Mouse (Mus musculus) lung, postnatal 0 days (tissue): ENCODE data around the gene Trim13. TPM values are rescaled to one million over a fixed set of nuclear protein-coding genes. Genes with fewer than 3 reads are reported as not detected.

Experiments used
- ATAC-seq: fragments of 200-750 bp; cut with Nextera tagmentation; 2 replicates; pipeline ENCODE4 v1.8.0; 2017; ENCODE audit warnings: moderate library complexity
- DNase-seq: peaks from one replicate; pipeline ENCODE4 v3.0.0-alpha.2; 2016; ENCODE audit warnings: low spot score
- H3K27ac ChIP-seq: fragments of 300-500 bp; sonication (generic); 2 replicates; pipeline ENCODE4 v1.5.1; 2014; ENCODE audit warnings: antibody characterized with exemption, mild to moderate bottlenecking, low read length, mixed read lengths
- H3K27me3 ChIP-seq: fragments of 300-500 bp; sonication (generic); replicated peaks from 2 replicates; pipeline ENCODE4 v1.6.1; 2014; ENCODE audit warnings: low read length, mixed read lengths; ENCODE audit not compliant: insufficient read depth
- H3K36me3 ChIP-seq: fragments of 300-500 bp; sonication (generic); 2 replicates; pipeline ENCODE4 v1.6.1; 2014; ENCODE audit warnings: low read length, mixed read lengths; ENCODE audit not compliant: insufficient read depth
- H3K4me1 ChIP-seq: fragments of 300-500 bp; sonication (generic); 2 replicates; pipeline ENCODE4 v1.6.1; 2014; ENCODE audit warnings: antibody characterized with exemption, low read depth, low read length, mixed read lengths; ENCODE audit not compliant: insufficient read depth
- H3K4me2 ChIP-seq: fragments of 300-500 bp; sonication (generic); replicated peaks from 2 replicates; pipeline ENCODE4 v1.6.1; 2014; ENCODE audit warnings: low read depth, mild to moderate bottlenecking, low read length, moderate library complexity, mixed read lengths
- H3K4me3 ChIP-seq: fragments of 300-500 bp; sonication (generic); 2 replicates; pipeline ENCODE4 v1.5.1; 2014; ENCODE audit warnings: low read depth, low read length
- H3K9ac ChIP-seq: fragments of 300-500 bp; sonication (generic); replicated peaks from 2 replicates; pipeline ENCODE4 v1.6.1; 2014; ENCODE audit warnings: low read depth, mild to moderate bottlenecking
- H3K9me3 ChIP-seq: fragments of 300-500 bp; sonication (generic); 2 replicates; pipeline ENCODE4 v1.6.1; 2016; ENCODE audit warnings: low read length, mixed read lengths
- CTCF ChIP-seq: IDR thresholded peaks from 2 replicates; pipeline ENCODE4 v1.5.1; 2016; ENCODE audit warnings: antibody characterized with exemption, mild to moderate bottlenecking
- EP300 ChIP-seq: IDR thresholded peaks from 2 replicates; pipeline ENCODE4 v1.6.1; 2016; ENCODE audit warnings: antibody characterized with exemption, mild to moderate bottlenecking, control low read depth
- WGBS: fragments of 180-500 bp; shearing (Covaris S2); extraction: QIAGEN DNeasy Blood & Tissue Kit; methylation state at CpG from one replicate; pipeline ENCODE4 v1.1.7; 2014; 5-methylcytosine and 5-hydroxymethylcytosine counted together
- polyA plus RNA-seq: library from polyadenylated mRNA; unstranded; fragments of >200 nt; fragmentation: Nextera tagmentation; extraction: Ambion mirVana; gene quantifications from 2 replicates; pipeline ENCODE4 v1.2.1, GENCODE M21; 2015

Gene Trim13
- polyA plus RNA-seq, 1 experiment from 2014 or later, result 23.4 TPM

GRCm38 (mm10) chr14:61569344-61569743 is 28.7 kb upstream of the Trim13 start:
- Histone ChIP-seq H3K9me3 (no peaks in the 10 kb centered on the region), H3K27me3 (no peaks in the 10 kb centered on the region), H3K36me3 (no peaks in the 10 kb centered on the region), H3K4me2 (no peak overlapping the region), H3K9ac (no peak overlapping the region), H3K27ac (no peak overlapping the region), H3K4me3 (no peak overlapping the region), H3K4me1 (no peaks in the 10 kb centered on the region; the same call in 1 of the 2 replicates)
- TF ChIP-seq EP300 (no peak), CTCF (no peak)
- DNase-seq (no peak), ATAC-seq (no peak)
- WGBS, result 40% methylated on average over 2 of the region's 2 CpGs

GRCm38 (mm10) chr14:61571366-61571765 is 26.7 kb upstream of the Trim13 start:
- Histone ChIP-seq H3K4me3 (no peak overlapping the region), H3K27me3 (no peaks in the 10 kb centered on the region), H3K36me3 (no peaks in the 10 kb centered on the region), H3K9me3 (no peaks in the 10 kb centered on the region), H3K4me2 (no peak overlapping the region; the same call in 1 of the 2 replicates), H3K4me1 (no peaks in the 10 kb centered on the region; the same call in 1 of the 2 replicates), H3K9ac (no peak overlapping the region), H3K27ac (no peak overlapping the region)
- DNase-seq, result peak; percentile 89
- no peak for TF ChIP-seq EP300
- peak; percentile 94 for TF ChIP-seq CTCF
- no peak; the same call in 1 of the 2 replicates for ATAC-seq
- WGBS, result 7% methylated on average over 4 of the region's 4 CpGs

- Histone ChIP-seq H3K27me3 (no peaks in the 10 kb centered on the region), H3K4me2 (no peak overlapping the region), H3K4me1 (no peaks in the 10 kb centered on the region; the same call in 1 of the 2 replicates), H3K4me3 (no peak overlapping the region), H3K27ac (no peak overlapping the region), H3K9me3 (no peaks in the 10 kb centered on the region), H3K36me3 (no peaks in the 10 kb centered on the region), H3K9ac (no peak overlapping the region)
- DNase-seq, result no peak
- no peak for ATAC-seq
- TF ChIP-seq EP300 (no peak), CTCF (no peak)
- 81% methylated on average over 2 of the region's 2 CpGs for WGBS
Observed at GRCm38 (mm10) chr14:61572131-61572530, 25.9 kb upstream of the Trim13 start.

GRCm38 (mm10) chr14:61575066-61575465 is 23.0 kb upstream of the Trim13 start:
- no peaks in the 10 kb centered on the region for H3K36me3 ChIP-seq
- H3K27ac ChIP-seq, result no peak overlapping the region
- WGBS, result 87% methylated on average over 10 of the region's 10 CpGs
- H3K27me3 ChIP-seq, result no peaks in the 10 kb centered on the region
- ATAC-seq (no peak), DNase-seq (no peak)
- H3K9me3 ChIP-seq, result no peaks in the 10 kb centered on the region
- no peak overlapping the region for H3K4me3 ChIP-seq
- H3K9ac ChIP-seq, result no peak overlapping the region
- no peak overlapping the region for H3K4me2 ChIP-seq
- TF ChIP-seq EP300, result no peak
- TF ChIP-seq CTCF, result no peak
- H3K4me1 ChIP-seq, result no peaks in the 10 kb centered on the region; the same call in 1 of the 2 replicates

GRCm38 (mm10) chr14:61575941-61576340 is 22.1 kb upstream of the Trim13 start:
- H3K27me3 ChIP-seq, result no peaks in the 10 kb centered on the region
- no peak for DNase-seq
- no peak overlapping the region for H3K9ac ChIP-seq
- WGBS, result 90% methylated on average over 8 of the region's 8 CpGs
- TF ChIP-seq EP300, result no peak
- no peak for TF ChIP-seq CTCF
- no peaks in the 10 kb centered on the region; the same call in 1 of the 2 replicates for H3K4me1 ChIP-seq
- no peaks in the 10 kb centered on the region for H3K9me3 ChIP-seq
- no peak overlapping the region for H3K4me3 ChIP-seq
- no peak for ATAC-seq
- H3K27ac ChIP-seq, result no peak overlapping the region
- H3K36me3 ChIP-seq, result no peaks in the 10 kb centered on the region
- no peak overlapping the region for H3K4me2 ChIP-seq

GRCm38 (mm10) chr14:61589288-61590065 is 8.6 kb upstream of the Trim13 start:
- no peak overlapping the region for H3K27ac ChIP-seq
- H3K27me3 ChIP-seq, result no peaks in the 10 kb centered on the region
- no peaks in the 10 kb centered on the region for H3K9me3 ChIP-seq
- H3K4me3 ChIP-seq, result no peak overlapping the region
- no peaks in the 10 kb centered on the region for H3K4me1 ChIP-seq
- WGBS, result 63% methylated on average over 4 of the region's 4 CpGs
- no peaks in the 10 kb centered on the region for H3K36me3 ChIP-seq
- H3K4me2 ChIP-seq, result no peak overlapping the region
- TF ChIP-seq EP300, result no peak
- TF ChIP-seq CTCF, result no peak
- DNase-seq, result no peak
- H3K9ac ChIP-seq, result no peak overlapping the region
- ATAC-seq, result no peak
